Mouse (Mus musculus): ENCODE data around the gene Lpcat2. TPM values are rescaled to one million over a fixed set of nuclear protein-coding genes. Genes with fewer than 3 reads are reported as not detected.

Lpcat2 gene
- total RNA-seq (2014; rRNA removed; ENCODE audit: low replicate concordance) (1.5 and 4.9 TPM in 2 replicates), polyA plus RNA-seq (2015; fragmentation: Nextera tagmentation; extraction: Ambion mirVana) (2.8 and 3.0 TPM in 2 replicates)

GRCm38 (mm10) chr8:92855171-92855894, at the start of gene Lpcat2:
Gene Lpcat2 (plus strand): TSS chr8:92855339.
- peak within 1 kb of the TSS; percentile 30; the same call in 1 of the 2 replicates for H3K9ac ChIP-seq (replicated peaks; ENCODE audit: low read depth, low read length)
- H3K27me3 ChIP-seq (ENCODE audit: control insufficient read depth, insufficient read depth, low read length), result peaks cover 16% of the 10 kb centered on the region
- DNase-seq (ENCODE audit: low spot score) (peak; percentile 31), ATAC-seq (ENCODE audit: insufficient read depth, low read depth) (peak; percentile 47; the same call in 1 of the 2 replicates)
- WGBS, result 3% methylated on average over 49 of the region's 50 CpGs
- no peaks in the 10 kb centered on the region for H3K9me3 ChIP-seq (replicated peaks; ENCODE audit: control insufficient read depth, low read length)
- TF ChIP-seq EP300 (IDR thresholded peaks at IDR 0.05; ENCODE audit: low read depth) (no peak), CTCF (IDR thresholded peaks at IDR 0.05; ENCODE audit: low read depth) (no peak)
- 0 out of 2 replicates have a peak, but pooled peaks cover 5% of the 10 kb centered on the region for H3K36me3 ChIP-seq (replicated peaks; ENCODE audit: control insufficient read depth, insufficient read depth, low read length)
- H3K4me2 ChIP-seq (ENCODE audit: low read depth, low read length), result peak within 1 kb of the TSS; percentile 81
- no peak within 1 kb of the TSS for H3K27ac ChIP-seq (ENCODE audit: low read depth)
- 0 out of 2 replicates have a peak, but pooled peaks cover 5% of the 10 kb centered on the region for H3K4me1 ChIP-seq (ENCODE audit: control insufficient read depth, insufficient read depth)
- H3K4me3 ChIP-seq (ENCODE audit: low read depth, low read length), result peak within 1 kb of the TSS; percentile 60

GRCm38 (mm10) chr8:92812773-92813172, 42.4 kb upstream of the Lpcat2 start:
- Histone ChIP-seq H3K4me1 (ENCODE audit: control insufficient read depth, insufficient read depth) (no peaks in the 10 kb centered on the region), H3K4me2 (ENCODE audit: low read depth, low read length) (no peak overlapping the region), H3K9ac (replicated peaks; ENCODE audit: low read depth, low read length) (no peak overlapping the region), H3K9me3 (replicated peaks; ENCODE audit: control insufficient read depth, low read length) (no peaks in the 10 kb centered on the region), H3K27me3 (ENCODE audit: control insufficient read depth, insufficient read depth, low read length) (no peaks in the 10 kb centered on the region), H3K27ac (ENCODE audit: low read depth) (no peak overlapping the region), H3K4me3 (ENCODE audit: low read depth, low read length) (no peak overlapping the region), H3K36me3 (replicated peaks; ENCODE audit: control insufficient read depth, insufficient read depth, low read length) (no peaks in the 10 kb centered on the region)
- ATAC-seq (ENCODE audit: insufficient read depth, low read depth), result no peak
- TF ChIP-seq EP300 (IDR thresholded peaks at IDR 0.05; ENCODE audit: low read depth) (no peak), CTCF (IDR thresholded peaks at IDR 0.05; ENCODE audit: low read depth) (no peak)
- 74% methylated on average over 2 of the region's 2 CpGs for WGBS
- DNase-seq (ENCODE audit: low spot score), result no peak

DNA sequence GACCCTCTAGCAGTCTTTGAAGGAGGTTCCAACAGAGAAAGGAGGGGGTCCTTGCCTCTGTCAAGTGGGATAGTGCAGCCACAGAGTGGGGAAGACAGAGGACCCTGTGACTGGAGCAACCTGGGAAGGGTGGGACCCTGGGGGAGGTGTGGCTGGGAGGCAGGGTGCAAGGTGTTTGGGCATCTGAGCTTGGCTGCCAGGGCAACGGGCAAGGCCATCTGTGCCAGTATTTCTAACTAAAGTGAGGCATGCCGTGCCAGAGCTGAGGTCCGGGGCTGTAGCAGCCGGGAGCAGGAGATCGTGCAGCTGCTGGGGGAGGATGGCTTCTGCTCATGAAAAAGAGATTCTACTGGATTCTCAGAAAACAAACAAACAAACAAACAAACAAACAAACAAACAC, 39.5 kb upstream of the Lpcat2 start:
- Histone ChIP-seq H3K4me1 (ENCODE audit: control insufficient read depth, insufficient read depth) (no peaks in the 10 kb centered on the region), H3K9ac (replicated peaks; ENCODE audit: low read depth, low read length) (no peak overlapping the region), H3K36me3 (replicated peaks; ENCODE audit: control insufficient read depth, insufficient read depth, low read length) (no peaks in the 10 kb centered on the region), H3K9me3 (replicated peaks; ENCODE audit: control insufficient read depth, low read length) (no peaks in the 10 kb centered on the region), H3K4me2 (ENCODE audit: low read depth, low read length) (no peak overlapping the region), H3K4me3 (ENCODE audit: low read depth, low read length) (no peak overlapping the region), H3K27ac (ENCODE audit: low read depth) (no peak overlapping the region), H3K27me3 (ENCODE audit: control insufficient read depth, insufficient read depth, low read length) (no peaks in the 10 kb centered on the region)
- DNase-seq (ENCODE audit: low spot score) (no peak), ATAC-seq (ENCODE audit: insufficient read depth, low read depth) (no peak)
- no peak for TF ChIP-seq EP300 (IDR thresholded peaks at IDR 0.05; ENCODE audit: low read depth)
- TF ChIP-seq CTCF (IDR thresholded peaks at IDR 0.05; ENCODE audit: low read depth), result no peak
- 83% methylated on average over 5 of the region's 5 CpGs for WGBS

DNA sequence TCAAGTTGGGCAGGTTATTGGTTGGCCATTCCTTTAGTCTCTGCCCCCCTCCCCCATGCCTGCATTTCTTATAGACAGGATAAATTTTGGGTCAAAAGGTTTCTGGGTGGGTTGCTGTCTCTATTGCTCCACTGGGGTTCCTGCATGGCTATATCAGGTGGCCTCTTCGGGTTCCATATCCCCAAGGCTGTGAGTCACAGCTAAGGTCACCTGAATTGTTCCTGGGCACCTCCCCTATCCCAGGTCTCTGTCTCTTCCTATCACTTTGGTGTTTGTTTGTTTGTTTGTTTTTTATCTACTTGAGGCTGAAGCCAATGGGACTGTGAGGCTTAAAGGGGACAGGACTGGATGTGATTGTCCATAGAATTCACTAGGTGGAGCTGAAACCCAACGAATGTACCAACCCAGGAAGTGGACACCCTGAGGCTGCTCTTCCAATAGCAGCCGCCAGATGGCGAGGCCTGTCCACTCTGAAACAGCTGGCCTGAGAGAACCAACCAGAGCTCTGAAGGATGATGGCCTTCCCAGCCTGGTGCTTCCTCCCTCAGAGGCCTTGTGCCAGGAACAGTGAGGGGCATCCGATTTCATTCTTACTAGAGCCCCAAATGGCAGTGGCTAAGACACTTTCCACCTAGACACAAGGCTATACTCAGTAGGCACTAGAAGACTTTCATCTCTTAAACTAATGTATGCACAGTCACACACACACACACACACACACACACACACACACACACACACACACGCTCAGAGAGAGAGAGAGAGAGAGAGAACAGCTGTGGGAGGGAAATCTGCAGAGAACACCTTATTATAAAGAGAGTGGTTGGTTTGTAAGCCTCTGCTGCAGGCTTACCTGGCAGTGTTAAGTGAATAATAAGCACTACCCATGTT, 37.0 kb upstream of the Lpcat2 start:
- peak; percentile 100 for TF ChIP-seq CTCF (IDR thresholded peaks at IDR 0.05; ENCODE audit: low read depth)
- TF ChIP-seq EP300 (IDR thresholded peaks at IDR 0.05; ENCODE audit: low read depth), result no peak
- no peak overlapping the region for H3K27ac ChIP-seq (ENCODE audit: low read depth)
- H3K4me2 ChIP-seq (ENCODE audit: low read depth, low read length), result no peak overlapping the region
- no peak overlapping the region for H3K9ac ChIP-seq (replicated peaks; ENCODE audit: low read depth, low read length)
- peak; percentile 89 for ATAC-seq (ENCODE audit: insufficient read depth, low read depth)
- peak; percentile 88 for DNase-seq (ENCODE audit: low spot score)
- H3K27me3 ChIP-seq (ENCODE audit: control insufficient read depth, insufficient read depth, low read length), result no peaks in the 10 kb centered on the region
- H3K4me3 ChIP-seq (ENCODE audit: low read depth, low read length), result no peak overlapping the region
- 21% methylated on average over 6 of the region's 6 CpGs for WGBS
- H3K36me3 ChIP-seq (replicated peaks; ENCODE audit: control insufficient read depth, insufficient read depth, low read length), result no peaks in the 10 kb centered on the region
- no peaks in the 10 kb centered on the region for H3K4me1 ChIP-seq (ENCODE audit: control insufficient read depth, insufficient read depth)
- no peaks in the 10 kb centered on the region for H3K9me3 ChIP-seq (replicated peaks; ENCODE audit: control insufficient read depth, low read length)

- no peaks in the 10 kb centered on the region for H3K9me3 ChIP-seq (replicated peaks; ENCODE audit: control insufficient read depth, low read length)
- TF ChIP-seq EP300 (IDR thresholded peaks at IDR 0.05; ENCODE audit: low read depth) (no peak), CTCF (IDR thresholded peaks at IDR 0.05; ENCODE audit: low read depth) (no peak)
- no peak overlapping the region for H3K27ac ChIP-seq (ENCODE audit: low read depth)
- no peaks in the 10 kb centered on the region for H3K36me3 ChIP-seq (replicated peaks; ENCODE audit: control insufficient read depth, insufficient read depth, low read length)
- H3K4me3 ChIP-seq (ENCODE audit: low read depth, low read length), result no peak overlapping the region
- 0 out of 2 replicates have a peak, but pooled peaks cover 12% of the 10 kb centered on the region for H3K27me3 ChIP-seq (ENCODE audit: control insufficient read depth, insufficient read depth, low read length)
- ATAC-seq (ENCODE audit: insufficient read depth, low read depth) (no peak), DNase-seq (ENCODE audit: low spot score) (no peak)
- H3K4me1 ChIP-seq (ENCODE audit: control insufficient read depth, insufficient read depth), result no peaks in the 10 kb centered on the region
- no peak overlapping the region for H3K9ac ChIP-seq (replicated peaks; ENCODE audit: low read depth, low read length)
- no peak overlapping the region for H3K4me2 ChIP-seq (ENCODE audit: low read depth, low read length)
These were observed 34.0 kb upstream of the Lpcat2 start for GRCm38 (mm10) chr8:92821151-92821550.

Data from heart, postnatal 0 days (tissue).